Mouse (Mus musculus) MEL (cell line): ENCODE measurements at regions not wholly inside any gene's neighbourhood (a gene's known extent, or its start where the extent isn't known, plus 50 kb on each side); places are given as distances from the start of the nearest gene placed in this dataset.

Experiments
- DNase-seq: peaks from one replicate; pipeline ENCODE4 v3.0.0; 2011; ENCODE audit warnings: low read depth, low spot score
- H3K27ac ChIP-seq: 2 replicates; pipeline ENCODE4 v1.5.1; 2012; ENCODE audit warnings: low read depth, mild to moderate bottlenecking, control low read depth, low read length, moderate library complexity; ENCODE audit not compliant: control insufficient read depth
- H3K27me3 ChIP-seq, 2 experiments: fragments of 150-350 bp in 1 of 2; sonication (generic) in 1 of 2; 2 replicates each; pipeline ENCODE4 v1.6.1; 2012; ENCODE audit warnings: low read length in 2 of 2, mild to moderate bottlenecking in 2 of 2, improper control_type of control experiment in 1 of 2, moderate library complexity in 1 of 2; ENCODE audit not compliant: insufficient read depth in 2 of 2, control insufficient read depth in 1 of 2
- H3K36me3 ChIP-seq, 2 experiments: 2 replicates each; pipeline ENCODE4 v1.6.1; 2012 to 2014; ENCODE audit warnings: low read length in 2 of 2, improper control_type of control experiment in 1 of 2, inconsistent platforms in 1 of 2, mild to moderate bottlenecking in 1 of 2; ENCODE audit not compliant: insufficient read depth in 2 of 2, control insufficient read depth in 1 of 2
- H3K4me1 ChIP-seq, 2 experiments: fragments of 150-350 bp in 1 of 2; sonication (generic) in 1 of 2; 2 replicates each; pipeline ENCODE4 v1.6.1; 2012; ENCODE audit warnings: low read length in 2 of 2, improper control_type of control experiment in 1 of 2, mild to moderate bottlenecking in 1 of 2; ENCODE audit not compliant: insufficient read depth in 2 of 2, control insufficient read depth in 1 of 2
- H3K4me3 ChIP-seq, 2 experiments: fragments of 150-350 bp in 1 of 2; sonication (generic) in 1 of 2; 2 replicates each; pipeline ENCODE4 v1.5.1; 2012; ENCODE audit warnings: low read depth in 2 of 2, low read length in 2 of 2, mild to moderate bottlenecking in 2 of 2, moderate library complexity in 2 of 2, control low read depth in 1 of 2, improper control_type of control experiment in 1 of 2; ENCODE audit not compliant: control insufficient read depth in 1 of 2, insufficient read depth in 1 of 2
- H3K79me2 ChIP-seq: 2 replicates; pipeline ENCODE4 v1.6.1; 2012; ENCODE audit warnings: mild to moderate bottlenecking, low read length, moderate library complexity; ENCODE audit not compliant: control insufficient read depth, poor library complexity, insufficient read depth
- H3K9ac ChIP-seq: 2 replicates; pipeline ENCODE4 v1.6.1; 2012; ENCODE audit warnings: low read depth, mild to moderate bottlenecking, control low read depth, low read length, moderate library complexity; ENCODE audit not compliant: control insufficient read depth, poor library complexity, severe bottlenecking
- H3K9me3 ChIP-seq: fragments of 150-350 bp; sonication (generic); replicated peaks from 2 replicates; pipeline ENCODE4 v1.6.1; 2012; ENCODE audit warnings: mild to moderate bottlenecking, low read length, improper control_type of control experiment, moderate library complexity; ENCODE audit not compliant: insufficient read depth
- BHLHE40 ChIP-seq: IDR thresholded peaks from 2 replicates; pipeline ENCODE4 v1.6.1; 2012; ENCODE audit warnings: low read depth, mild to moderate bottlenecking, inconsistent platforms, low read length, improper control_type of control experiment, borderline replicate concordance
- CHD1 ChIP-seq: IDR thresholded peaks from 2 replicates; pipeline ENCODE4 v1.6.1; 2012; ENCODE audit warnings: low read depth, mild to moderate bottlenecking, inconsistent platforms, low read length, improper control_type of control experiment
- CHD2 ChIP-seq: IDR thresholded peaks from 2 replicates; pipeline ENCODE4 v1.6.1; 2011; ENCODE audit warnings: low read length, improper control_type of control experiment
- E2F4 ChIP-seq: IDR thresholded peaks from 2 replicates; pipeline ENCODE4 v1.6.1; 2011; ENCODE audit warnings: low read depth, low read length, improper control_type of control experiment, borderline replicate concordance
- GABPA ChIP-seq: IDR thresholded peaks from 2 replicates; pipeline ENCODE4 v1.6.1; 2012; ENCODE audit warnings: low read depth, mild to moderate bottlenecking, inconsistent platforms, low read length, improper control_type of control experiment, moderate library complexity
- GATA1 ChIP-seq: IDR thresholded peaks from 2 replicates; pipeline ENCODE4 v1.6.1; 2011; ENCODE audit warnings: low read depth, low read length, improper control_type of control experiment
- HCFC1 ChIP-seq: IDR thresholded peaks from 2 replicates; pipeline ENCODE4 v1.6.1; 2012; ENCODE audit warnings: low read depth, mild to moderate bottlenecking, inconsistent platforms, low read length, improper control_type of control experiment, moderate library complexity
- MAFK ChIP-seq: IDR thresholded peaks from 2 replicates; pipeline ENCODE4 v1.6.1; 2011; ENCODE audit warnings: low read depth, mild to moderate bottlenecking, low read length, improper control_type of control experiment, borderline replicate concordance
- MAZ ChIP-seq: IDR thresholded peaks from 2 replicates; pipeline ENCODE4 v1.6.1; 2012; ENCODE audit warnings: low read depth, mild to moderate bottlenecking, inconsistent platforms, low read length, improper control_type of control experiment
- MEF2A ChIP-seq: IDR thresholded peaks from 2 replicates; pipeline ENCODE4 v1.6.1; 2014; ENCODE audit warnings: low read depth, mild to moderate bottlenecking, inconsistent platforms, low read length, improper control_type of control experiment; ENCODE audit not compliant: poor library complexity, insufficient replicate concordance, severe bottlenecking; ENCODE audit errors: extremely low read depth
- MXI1 ChIP-seq: IDR thresholded peaks from 2 replicates; pipeline ENCODE4 v1.6.1; 2011; ENCODE audit warnings: mild to moderate bottlenecking, low read depth, low read length, improper control_type of control experiment
- MYB ChIP-seq: IDR thresholded peaks from 2 replicates; pipeline ENCODE4 v1.6.1; 2011; ENCODE audit warnings: mild to moderate bottlenecking, low read depth, low read length, improper control_type of control experiment
- MYC ChIP-seq: IDR thresholded peaks from 2 replicates; pipeline ENCODE4 v1.6.1; 2011; ENCODE audit warnings: low read depth, mild to moderate bottlenecking, low read length, improper control_type of control experiment, moderate library complexity
- NELFE ChIP-seq: IDR thresholded peaks from 2 replicates; pipeline ENCODE4 v1.6.1; 2011; ENCODE audit warnings: low read depth, low read length, improper control_type of control experiment
- POLR2A ChIP-seq, 2 experiments: IDR thresholded peaks; 2 replicates each; pipeline ENCODE4 v1.6.1; 2011 to 2012; ENCODE audit warnings: low read length in 2 of 2, mild to moderate bottlenecking in 2 of 2, control low read depth in 1 of 2, improper control_type of control experiment in 1 of 2, low read depth in 1 of 2, moderate library complexity in 1 of 2; ENCODE audit not compliant: control insufficient read depth in 1 of 2, insufficient read depth in 1 of 2, poor library complexity in 1 of 2
- RAD21 ChIP-seq: IDR thresholded peaks from 2 replicates; pipeline ENCODE4 v1.6.1; 2011; ENCODE audit warnings: mild to moderate bottlenecking, low read depth, low read length, improper control_type of control experiment
- RCOR1 ChIP-seq: IDR thresholded peaks from 2 replicates; pipeline ENCODE4 v1.6.1; 2012; ENCODE audit warnings: low read depth, mild to moderate bottlenecking, inconsistent platforms, low read length, improper control_type of control experiment
- SIN3A ChIP-seq: IDR thresholded peaks from 2 replicates; pipeline ENCODE4 v1.6.1; 2012; ENCODE audit warnings: low read length, improper control_type of control experiment, inconsistent platforms
- SMC3 ChIP-seq: IDR thresholded peaks from 2 replicates; pipeline ENCODE4 v1.6.1; 2011; ENCODE audit warnings: low read depth, low read length, improper control_type of control experiment
- TAL1 ChIP-seq: IDR thresholded peaks from 2 replicates; pipeline ENCODE4 v1.6.1; 2012; ENCODE audit warnings: mild to moderate bottlenecking, inconsistent platforms, low read length, moderate library complexity, mixed read lengths
- TCF12 ChIP-seq: IDR thresholded peaks from 2 replicates; pipeline ENCODE4 v1.6.1; 2014; ENCODE audit warnings: low read depth, mild to moderate bottlenecking, inconsistent platforms, low read length, improper control_type of control experiment, moderate library complexity
- UBTF ChIP-seq: IDR thresholded peaks from 2 replicates; pipeline ENCODE4 v1.6.1; 2012; ENCODE audit warnings: low read depth, mild to moderate bottlenecking, inconsistent platforms, low read length, improper control_type of control experiment, moderate library complexity, borderline replicate concordance; ENCODE audit not compliant: insufficient read depth
- USF2 ChIP-seq, 2 experiments: IDR thresholded peaks; 2 replicates each; pipeline ENCODE4 v1.6.1; 2011 to 2012; ENCODE audit warnings: improper control_type of control experiment in 2 of 2, low read length in 2 of 2, borderline replicate concordance in 1 of 2, inconsistent platforms in 1 of 2, low read depth in 1 of 2, mild to moderate bottlenecking in 1 of 2; ENCODE audit not compliant: insufficient read depth in 1 of 2
- ZC3H11A ChIP-seq: IDR thresholded peaks from 2 replicates; pipeline ENCODE4 v1.6.1; 2012; ENCODE audit warnings: low read depth, mild to moderate bottlenecking, inconsistent platforms, low read length, improper control_type of control experiment
- ZMIZ1 ChIP-seq: IDR thresholded peaks from 2 replicates; pipeline ENCODE4 v1.6.1; 2012; ENCODE audit warnings: low read depth, mild to moderate bottlenecking, inconsistent platforms, low read length, improper control_type of control experiment, moderate library complexity

DNA sequence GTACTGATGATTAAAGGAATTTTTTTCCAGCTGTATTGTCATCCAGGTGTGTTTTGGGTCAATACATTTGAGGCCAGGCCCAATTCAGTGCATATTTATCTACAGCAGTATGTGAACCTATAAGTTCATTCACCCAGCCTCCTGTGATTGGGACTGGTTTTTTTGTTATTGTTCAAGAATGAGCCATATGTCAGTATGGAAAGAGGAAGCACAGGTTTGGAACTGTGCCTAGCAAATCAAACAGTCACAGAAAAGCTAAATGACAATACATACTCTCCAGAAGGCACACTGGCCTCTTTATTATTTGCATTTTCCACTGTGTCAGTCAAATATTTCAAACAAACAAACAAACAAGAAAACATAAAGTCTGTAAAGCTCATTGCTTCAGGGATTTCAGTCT lies 134.7 kb downstream of the Rnd3 start:
- Histone ChIP-seq H3K9me3 (no peaks in the 10 kb centered on the region), H3K36me3 (no peaks in the 10 kb centered on the region), H3K27ac (no peak overlapping the region), H3K4me1 (no peaks in the 10 kb centered on the region), H3K9ac (no peak overlapping the region), H3K79me2 (no peaks in the 10 kb centered on the region), H3K4me3 (no peak overlapping the region), H3K27me3 (no peaks in the 10 kb centered on the region)
- no peak for TF ChIP-seq UBTF
- no peak for TF ChIP-seq BHLHE40
- no peak for TF ChIP-seq POLR2A (IDR thresholded peaks at IDR 0.05; ENCODE audit: control insufficient read depth in 1 of 2, insufficient read depth in 1 of 2, low read depth in 1 of 2, low read length in 2 of 2, poor library complexity in 1 of 2)
- no peak for TF ChIP-seq USF2 (IDR thresholded peaks at IDR 0.05; ENCODE audit: borderline replicate concordance in 1 of 2, insufficient read depth in 1 of 2, low read depth in 1 of 2, low read length in 2 of 2)
- TF ChIP-seq RAD21 = no peak
- TF ChIP-seq ZMIZ1 = no peak
- TF ChIP-seq TAL1 = no peak
- TF ChIP-seq TCF12 = no peak
- no peak for TF ChIP-seq GATA1
- no peak for TF ChIP-seq SMC3
- TF ChIP-seq ZC3H11A = no peak
- TF ChIP-seq RCOR1 = no peak
- DNase-seq = no peak

- no peak overlapping the region for H3K9ac ChIP-seq
- H3K4me3 ChIP-seq = no peak overlapping the region
- H3K79me2 ChIP-seq = no peaks in the 10 kb centered on the region
- H3K9me3 ChIP-seq = no peaks in the 10 kb centered on the region
- no peak for TF ChIP-seq MAFK
- no peak for TF ChIP-seq MXI1
- TF ChIP-seq RAD21 = no peak
- no peak for TF ChIP-seq CHD2
- no peak for TF ChIP-seq NELFE
- TF ChIP-seq E2F4 = no peak
- TF ChIP-seq MYB = no peak
- no peak for TF ChIP-seq HCFC1
- TF ChIP-seq MYC = no peak
- no peak for TF ChIP-seq POLR2A (IDR thresholded peaks at IDR 0.05; ENCODE audit: control insufficient read depth in 1 of 2, insufficient read depth in 1 of 2, low read depth in 1 of 2, low read length in 2 of 2, poor library complexity in 1 of 2)
- no peak for TF ChIP-seq MEF2A
- no peak for TF ChIP-seq SIN3A
- TF ChIP-seq CHD1 = no peak
- no peak for TF ChIP-seq GABPA
- no peak for TF ChIP-seq MAZ
- no peak overlapping the region for H3K27ac ChIP-seq
- no peaks in the 10 kb centered on the region for H3K27me3 ChIP-seq
- H3K4me1 ChIP-seq = no peaks in the 10 kb centered on the region
- no peaks in the 10 kb centered on the region for H3K36me3 ChIP-seq
- DNase-seq = no peak
Observed at GRCm38 (mm10) chr2:51013090-51013489, 135.8 kb downstream of the Rnd3 start.
